Mouse (Mus musculus) erythroblast, embryonic 14.5 days (primary cell): ENCODE data around the gene Ccnk. TPM values are rescaled to one million over a fixed set of nuclear protein-coding genes. Genes with fewer than 3 reads are reported as not detected.

Source experiments
- H3K27me3 ChIP-seq: 2 replicates; pipeline ENCODE4 v1.6.1; 2012; ENCODE audit warnings: inconsistent platforms; ENCODE audit not compliant: control insufficient read depth
- H3K36me3 ChIP-seq: 2 replicates; pipeline ENCODE4 v1.6.1; 2012; ENCODE audit warnings: mild to moderate bottlenecking, inconsistent platforms; ENCODE audit not compliant: control insufficient read depth
- H3K4me1 ChIP-seq: 2 replicates; pipeline ENCODE4 v1.6.1; 2012; ENCODE audit warnings: inconsistent platforms; ENCODE audit not compliant: control insufficient read depth
- H3K4me3 ChIP-seq: replicated peaks from 2 replicates; pipeline ENCODE3; 2012; ENCODE audit warnings: moderate library complexity, mild to moderate bottlenecking, inconsistent platforms
- H3K9me3 ChIP-seq: 2 replicates; pipeline ENCODE4 v1.6.1; 2012; ENCODE audit warnings: low read length, inconsistent platforms, mixed read lengths; ENCODE audit not compliant: control insufficient read depth
- GATA1 ChIP-seq: IDR thresholded peaks from 2 replicates; pipeline ENCODE4 v1.6.1; 2012; ENCODE audit warnings: low read length, inconsistent platforms, mixed read lengths
- TAL1 ChIP-seq: IDR thresholded peaks from 3 replicates; pipeline ENCODE4 v1.6.1; 2012; ENCODE audit warnings: low read length, inconsistent platforms, mixed read lengths
- polyA plus RNA-seq: library from polyadenylated mRNA; stranded (reverse); fragments of >175 nt; gene quantifications from 2 replicates; pipeline ENCODE4 v1.2.3, GENCODE M21; 2012

The Ccnk gene
- polyA plus RNA-seq, 1 experiment: 11.6 TPM

DNA sequence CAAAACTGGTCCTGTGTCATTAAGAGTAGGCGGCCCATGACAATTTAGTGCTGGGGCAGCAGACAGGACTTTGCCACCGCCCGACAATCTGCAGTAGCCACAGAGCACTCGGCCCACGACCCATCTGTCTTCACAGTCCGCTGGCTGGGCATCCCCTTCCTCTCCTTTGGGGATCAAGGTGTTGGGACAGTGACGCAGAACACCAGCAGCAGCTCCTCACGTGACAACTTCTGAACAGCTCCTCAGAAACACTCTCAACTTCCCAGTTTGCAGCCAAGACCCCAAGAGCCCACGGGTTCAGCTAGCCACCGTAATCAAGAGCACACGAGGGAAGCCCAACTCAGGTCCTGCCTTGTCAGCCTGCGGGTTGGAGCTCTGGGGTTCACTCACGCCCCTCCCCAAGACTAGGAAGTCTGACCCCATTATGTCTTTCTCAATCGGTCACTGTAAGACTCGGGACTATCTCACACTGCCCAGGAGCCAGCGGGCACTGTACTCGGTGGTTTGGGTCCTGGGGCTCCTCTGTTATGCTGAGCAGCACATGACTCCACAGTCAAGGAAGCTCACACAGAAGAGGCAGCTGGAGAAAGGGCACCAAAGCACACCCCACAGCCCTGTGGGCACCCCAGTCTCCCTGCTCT is 59.1 kb downstream of the Ccnk start:
- no peak overlapping the region for H3K4me3 ChIP-seq
- H3K36me3 ChIP-seq: no peaks in the 10 kb centered on the region
- TF ChIP-seq GATA1 (no peak), TAL1 (no peak)
- H3K4me1 ChIP-seq: peaks cover 11% of the 10 kb centered on the region
- no peaks in the 10 kb centered on the region for H3K9me3 ChIP-seq
- H3K27me3 ChIP-seq: no peaks in the 10 kb centered on the region

DNA sequence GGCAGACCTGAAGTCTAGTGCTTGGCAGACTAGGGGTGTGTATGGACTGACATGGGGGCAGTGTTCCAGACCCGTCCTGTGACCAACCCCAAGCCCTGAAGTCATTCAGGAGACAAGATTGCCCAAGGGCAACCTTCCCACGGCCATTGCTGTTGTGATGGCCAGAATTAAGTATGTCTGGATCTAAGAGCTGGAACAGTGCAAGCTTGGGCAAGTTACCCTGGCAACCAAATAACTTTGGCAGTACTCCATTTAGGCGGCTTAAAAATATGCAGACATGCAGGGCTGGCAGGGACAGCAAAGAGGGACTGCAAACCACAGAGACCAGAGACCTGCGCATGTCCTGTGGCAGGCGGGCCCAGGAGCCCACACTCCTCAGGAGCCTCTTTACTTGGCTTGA is 60.1 kb downstream of the Ccnk start:
- Histone ChIP-seq H3K36me3 (no peaks in the 10 kb centered on the region), H3K4me1 (peaks cover 11% of the 10 kb centered on the region), H3K27me3 (no peaks in the 10 kb centered on the region), H3K4me3 (no peak overlapping the region), H3K9me3 (no peaks in the 10 kb centered on the region)
- TF ChIP-seq TAL1 (no peak), GATA1 (no peak)

DNA sequence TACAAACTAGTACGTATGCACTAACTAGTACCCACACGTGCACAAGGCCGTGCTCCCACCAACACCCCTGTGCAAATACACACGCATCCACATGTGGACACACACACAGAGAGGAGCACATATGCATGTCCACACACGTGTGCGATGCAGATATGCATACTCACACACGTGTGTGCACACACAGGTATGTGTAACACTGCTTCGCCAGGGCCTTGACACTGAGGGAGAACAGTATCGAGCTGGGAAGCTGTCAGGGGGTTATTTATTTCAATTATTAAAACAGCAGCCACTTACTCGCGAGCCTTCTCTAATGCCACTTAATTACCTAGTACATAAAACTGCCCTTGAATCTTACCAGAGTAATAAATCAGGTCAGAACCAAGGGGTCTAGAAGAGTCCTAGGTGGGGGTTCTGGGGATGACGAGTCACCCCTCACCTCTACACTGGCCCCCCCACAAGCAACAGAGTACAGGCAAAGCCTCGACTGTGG is 61.1 kb downstream of the Ccnk start:
- H3K4me1 ChIP-seq: peaks cover 20% of the 10 kb centered on the region

DNA sequence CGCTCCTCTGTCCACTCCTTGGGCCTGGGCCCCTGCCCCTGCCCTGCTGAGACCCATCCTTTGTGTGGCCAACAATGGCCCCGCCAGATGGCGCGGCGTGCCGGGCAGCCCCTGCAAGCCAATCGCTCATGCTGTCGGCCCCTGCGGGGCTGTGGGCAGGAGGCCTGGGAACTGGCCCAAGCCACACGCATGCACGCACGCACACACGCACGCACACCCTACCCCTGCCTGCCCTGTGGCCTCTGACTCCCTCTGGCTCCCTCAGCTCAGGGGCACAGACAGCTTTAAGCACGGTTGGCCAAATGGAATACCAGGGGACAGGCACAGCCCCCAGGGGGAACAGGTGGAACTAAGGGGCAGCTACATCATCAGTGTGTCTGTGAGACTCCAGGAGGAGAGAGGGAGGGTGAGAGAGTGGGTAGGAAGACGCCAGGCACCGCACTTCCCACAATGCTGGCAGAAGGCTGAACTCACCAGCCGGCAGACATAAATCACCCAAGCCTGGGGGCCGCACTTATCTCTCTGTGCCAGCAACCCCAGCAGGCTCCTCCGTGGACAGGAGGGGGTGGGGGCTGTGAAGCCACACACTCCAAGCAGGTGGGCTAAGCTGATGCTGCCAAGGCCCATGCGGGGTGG is 61.7 kb downstream of the Ccnk start:
- H3K4me3 ChIP-seq: no peak overlapping the region
- TF ChIP-seq TAL1: no peak
- no peak for TF ChIP-seq GATA1
- no peaks in the 10 kb centered on the region for H3K9me3 ChIP-seq
- H3K4me1 ChIP-seq: peaks cover 21% of the 10 kb centered on the region
- H3K36me3 ChIP-seq: no peaks in the 10 kb centered on the region
- no peaks in the 10 kb centered on the region for H3K27me3 ChIP-seq

More for the DNA sequence above, 61.1 kb downstream of the Ccnk start:
- H3K4me3 ChIP-seq: no peak overlapping the region
- H3K9me3 ChIP-seq: no peaks in the 10 kb centered on the region
- no peaks in the 10 kb centered on the region for H3K27me3 ChIP-seq
- no peaks in the 10 kb centered on the region for H3K36me3 ChIP-seq
- no peak for TF ChIP-seq GATA1
- no peak for TF ChIP-seq TAL1

DNA sequence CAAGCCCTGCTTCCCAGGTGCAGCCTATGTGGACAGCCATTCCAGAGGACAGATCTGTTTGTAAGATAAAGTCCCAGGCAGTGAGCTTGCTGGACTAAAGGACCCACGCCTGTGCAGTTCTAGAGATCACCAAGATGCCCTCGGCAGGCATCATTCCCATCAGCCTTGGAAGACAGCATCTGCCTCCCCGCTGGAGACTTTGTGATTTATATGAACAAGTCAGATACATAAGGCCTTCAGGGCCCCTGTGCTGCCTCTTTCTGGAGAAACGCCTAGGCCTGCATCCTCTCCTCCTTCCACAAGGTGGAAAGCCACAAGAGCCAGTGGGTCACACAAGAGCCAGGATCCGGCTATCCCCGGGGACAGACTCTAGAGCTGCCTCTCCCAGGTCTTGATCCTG is 62.2 kb downstream of the Ccnk start:
- no peaks in the 10 kb centered on the region for H3K36me3 ChIP-seq
- no peak for TF ChIP-seq TAL1
- no peak for TF ChIP-seq GATA1
- no peaks in the 10 kb centered on the region for H3K9me3 ChIP-seq
- H3K27me3 ChIP-seq: no peaks in the 10 kb centered on the region
- H3K4me3 ChIP-seq: no peak overlapping the region
- H3K4me1 ChIP-seq: peaks cover 22% of the 10 kb centered on the region

DNA sequence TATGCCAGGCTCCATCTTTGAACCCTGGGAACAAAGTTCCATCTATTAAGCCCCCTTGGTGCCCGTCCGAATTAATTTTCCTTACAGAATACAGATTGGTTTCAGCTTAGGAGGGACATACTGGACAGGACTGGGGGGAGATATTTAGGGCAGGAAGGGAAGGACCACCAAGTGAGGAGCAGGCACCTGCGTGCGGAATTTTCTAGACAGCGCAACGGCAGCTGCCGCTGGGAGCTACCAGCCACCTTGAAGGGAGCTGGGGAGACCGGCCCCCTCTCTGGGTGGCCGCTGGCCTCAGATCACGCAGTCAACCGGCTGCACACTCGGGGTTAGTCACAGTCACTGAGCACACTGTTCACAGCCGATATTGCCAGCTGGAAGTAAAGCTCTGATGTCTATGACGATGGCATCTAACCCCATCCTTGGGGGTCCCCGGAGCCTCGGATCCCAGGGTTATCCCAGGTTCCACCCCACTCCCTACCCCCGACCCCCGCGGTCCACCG is 62.9 kb downstream of the Ccnk start:
- TF ChIP-seq GATA1: no peak
- no peak for TF ChIP-seq TAL1
- no peaks in the 10 kb centered on the region for H3K9me3 ChIP-seq
- H3K36me3 ChIP-seq: no peaks in the 10 kb centered on the region
- H3K4me3 ChIP-seq: no peak overlapping the region
- peaks cover 20% of the 10 kb centered on the region for H3K4me1 ChIP-seq
- no peaks in the 10 kb centered on the region for H3K27me3 ChIP-seq

DNA sequence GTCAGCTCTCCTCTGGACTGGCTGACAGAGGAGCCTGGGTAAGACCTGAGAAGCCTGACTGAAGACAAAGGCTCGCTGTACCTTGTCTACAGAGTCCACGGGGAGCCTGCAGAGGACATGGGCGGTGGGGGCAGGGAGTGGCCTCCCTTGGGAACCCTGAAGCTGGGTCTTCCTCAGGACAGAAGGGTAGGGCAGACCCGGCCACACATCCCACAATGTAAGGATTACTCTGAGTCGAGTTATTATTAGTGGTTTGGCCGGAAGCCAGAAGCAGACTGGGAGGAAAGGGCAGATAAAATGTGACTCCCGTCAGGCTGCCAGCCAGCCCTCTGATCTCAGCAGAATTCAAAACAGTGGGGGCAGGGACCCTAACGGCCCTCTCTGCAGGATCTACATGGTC is 65.4 kb downstream of the Ccnk start:
- no peaks in the 10 kb centered on the region for H3K36me3 ChIP-seq
- H3K4me3 ChIP-seq: no peak overlapping the region
- peaks cover 20% of the 10 kb centered on the region for H3K4me1 ChIP-seq
- H3K9me3 ChIP-seq: no peaks in the 10 kb centered on the region
- TF ChIP-seq TAL1: no peak
- no peak for TF ChIP-seq GATA1
- no peaks in the 10 kb centered on the region for H3K27me3 ChIP-seq

DNA sequence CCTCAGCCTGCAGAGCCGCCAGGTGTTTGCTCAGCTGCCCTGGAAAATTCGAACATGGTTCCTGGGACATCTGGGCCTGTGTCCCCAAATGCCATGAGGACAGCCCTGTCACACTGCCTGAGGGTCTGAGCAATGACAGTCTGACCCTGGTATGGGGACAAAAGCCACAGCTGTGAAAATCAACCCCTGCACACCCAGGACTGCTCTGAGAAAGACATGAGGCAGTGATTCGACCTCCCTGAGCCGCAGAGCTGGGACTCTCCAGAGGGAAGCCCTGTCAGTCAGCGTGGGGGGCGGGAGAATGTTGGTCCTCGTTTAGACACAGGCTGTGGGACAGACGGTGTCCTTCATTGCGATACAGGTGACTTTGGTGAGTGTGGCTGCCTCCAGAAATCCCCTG is 66.2 kb downstream of the Ccnk start:
- H3K9me3 ChIP-seq: no peaks in the 10 kb centered on the region
- H3K4me1 ChIP-seq: peaks cover 20% of the 10 kb centered on the region
- H3K36me3 ChIP-seq: no peaks in the 10 kb centered on the region
- no peak overlapping the region for H3K4me3 ChIP-seq
- TF ChIP-seq GATA1 (no peak), TAL1 (no peak)
- H3K27me3 ChIP-seq: no peaks in the 10 kb centered on the region

DNA sequence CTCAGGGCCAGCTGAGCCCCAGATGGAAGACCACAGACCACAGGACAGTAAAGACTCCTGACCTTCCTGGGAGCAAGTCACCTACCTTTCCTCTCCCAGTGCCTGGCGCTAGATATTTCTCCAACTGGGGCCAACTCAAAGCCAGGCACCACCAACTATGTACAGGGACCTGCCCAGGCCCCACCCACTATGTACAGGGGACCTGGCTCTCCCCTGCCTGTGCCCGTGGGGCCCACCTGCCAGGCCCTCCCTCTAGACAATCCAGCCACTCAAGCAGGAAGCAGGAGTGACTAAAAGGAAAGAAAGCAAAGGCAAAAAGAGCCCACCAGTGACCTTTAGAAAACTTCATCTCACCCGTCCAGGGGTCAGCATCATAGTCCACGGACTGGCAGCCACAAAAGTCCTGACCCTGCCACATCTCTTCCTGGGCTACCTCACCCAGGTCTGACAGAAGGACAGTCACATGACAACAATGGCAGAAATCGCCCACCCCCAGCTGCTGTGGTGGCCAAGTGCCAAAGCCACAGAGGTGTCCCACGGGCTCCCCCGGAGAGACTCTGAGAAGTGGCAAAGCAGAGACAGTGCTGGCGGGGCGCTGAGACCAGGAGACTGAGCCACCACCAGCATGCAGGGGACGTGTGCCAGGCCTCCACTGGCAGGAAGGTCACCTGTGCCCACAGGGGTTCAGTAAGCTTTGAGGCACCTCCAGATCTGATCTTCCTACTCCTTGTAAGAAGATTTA is 67.6 kb downstream of the Ccnk start:
- H3K27me3 ChIP-seq: no peaks in the 10 kb centered on the region

More for the DNA sequence above, 67.6 kb downstream of the Ccnk start:
- Histone ChIP-seq H3K9me3 (no peaks in the 10 kb centered on the region), H3K36me3 (no peaks in the 10 kb centered on the region), H3K4me1 (peaks cover 13% of the 10 kb centered on the region), H3K4me3 (no peak overlapping the region)
- TF ChIP-seq TAL1 (no peak), GATA1 (no peak)
